Mouse (Mus musculus) heart, adult 2 months (tissue): ENCODE measurements around the gene Ninj1. TPM values are rescaled to one million over a fixed set of nuclear protein-coding genes. Genes with fewer than 3 reads are reported as not detected.

ENCODE experiments used
- DNase-seq, 2 experiments: peaks; one replicate each; pipeline ENCODE4 v3.0.0; 2021
- H3K27ac ChIP-seq: fragments of 200-600 bp; 2 replicates; pipeline ENCODE4 v1.8.1; 2022
- H3K27me3 ChIP-seq: fragments of 200-500 bp; 2 replicates; pipeline ENCODE4 v1.6.1; 2012; ENCODE audit warnings: mild to moderate bottlenecking, low read length, inconsistent platforms, mixed read lengths; ENCODE audit not compliant: control insufficient read depth, insufficient read depth
- H3K36me3 ChIP-seq: fragments of 200-500 bp; 2 replicates; pipeline ENCODE4 v1.6.1; 2012; ENCODE audit warnings: low read length, inconsistent platforms; ENCODE audit not compliant: control insufficient read depth, insufficient read depth
- H3K4me1 ChIP-seq: fragments of 200-500 bp; 2 replicates; pipeline ENCODE4 v1.6.1; 2011; ENCODE audit warnings: low read length; ENCODE audit not compliant: control insufficient read depth, insufficient read depth
- H3K4me3 ChIP-seq: fragments of 200-600 bp; 2 replicates; pipeline ENCODE4 v1.8.1; 2022
- H3K79me2 ChIP-seq: fragments of 200-500 bp; replicated peaks from 2 replicates; pipeline ENCODE4 v1.6.1; 2012; ENCODE audit warnings: mild to moderate bottlenecking, inconsistent platforms, low read length, moderate library complexity, mixed read lengths; ENCODE audit not compliant: control insufficient read depth, insufficient read depth
- H3K9ac ChIP-seq: fragments of 200-500 bp; 2 replicates; pipeline ENCODE4 v1.6.1; 2012; ENCODE audit warnings: low read depth, mild to moderate bottlenecking, control low read depth, inconsistent platforms, low read length, mixed read lengths
- CTCF ChIP-seq: fragments of 200-600 bp; IDR thresholded peaks from 2 replicates; pipeline ENCODE4 v1.8.1; 2022; ENCODE audit warnings: antibody characterized with exemption, mild to moderate bottlenecking, moderate library complexity
- EP300 ChIP-seq: fragments of 200-500 bp; IDR thresholded peaks from 2 replicates; pipeline ENCODE4 v1.6.1; 2011; ENCODE audit warnings: low read depth, low read length, control low read depth; ENCODE audit not compliant: insufficient read depth
- POLR2A ChIP-seq: fragments of 200-500 bp; IDR thresholded peaks from 2 replicates; pipeline ENCODE4 v1.6.1; 2011; ENCODE audit warnings: mild to moderate bottlenecking, low read depth, low read length, control low read depth; ENCODE audit not compliant: insufficient read depth
- WGBS: fragments of 180-500 bp; shearing (Covaris S2); methylation state at CpG from one replicate; pipeline ENCODE4 v1.1.7; 2018; 5-methylcytosine and 5-hydroxymethylcytosine counted together
- intact Hi-C: fragments of 180-260 bp; cut with DNase I; formaldehyde crosslinking; loops from one replicate; pipeline ENCODE4 v1.15.1; 2025
- long read RNA-seq: library from polyadenylated mRNA; stranded (forward); transcript quantifications from one replicate; pipeline ENCODE4 v2.0.0, GENCODE M21; 2021
- polyA plus RNA-seq: library from polyadenylated mRNA; depleted of rRNA; stranded (reverse); fragments of >200 nt; gene quantifications from 2 replicates; pipeline ENCODE4 v1.2.3, GENCODE M21; 2012; rRNA removed
- total RNA-seq, 2 experiments: library from RNA; stranded (reverse); gene quantifications; 2 replicates each; pipeline ENCODE4 v1.2.3; 2021

Gene Ninj1
- total RNA-seq (100 to 1,000 TPM; 108 to 152 TPM), polyA plus RNA-seq (157 and 220 TPM in 2 replicates)
- long read RNA-seq, transcript Ninj1-201 (4 exons, 1,187 nt): major isoform, 134 of 139 reads
- long read RNA-seq, partial matches to known transcripts: 3 of 139 reads
- long read RNA-seq, other reads (novel, unspliced or antisense): 1 of 139 reads

GRCm38 (mm10) chr13:49187288-49188218 lies at the start of gene Ninj1:
Ninj1 (plus strand) TSS chr13:49187485.
- WGBS: under 1% methylated on average over 84 of the region's 87 CpGs

GRCm38 (mm10) chr13:49140567-49140966 lies 46.7 kb upstream of the Ninj1 start:
- Histone ChIP-seq H3K9ac (no peak overlapping the region), H3K4me1 (no peaks in the 10 kb centered on the region; the same call in 1 of the 2 replicates), H3K27me3 (no peaks in the 10 kb centered on the region), H3K36me3 (no peaks in the 10 kb centered on the region), H3K79me2 (no peaks in the 10 kb centered on the region), H3K27ac (no peak overlapping the region), H3K4me3 (no peak overlapping the region)
- intact Hi-C loops: no loop called here
- peak in 1 of 2 experiments; percentile 10 for DNase-seq
- TF ChIP-seq EP300 (no peak), CTCF (no peak), POLR2A (no peak)
- WGBS: 40% methylated on average over 4 of the region's 4 CpGs

More at GRCm38 (mm10) chr13:49187288-49188218, at the start of gene Ninj1:
- peak; percentile 90 for DNase-seq
- H3K4me3 ChIP-seq: peak within 1 kb of the TSS; percentile 78
- H3K27me3 ChIP-seq: no peaks in the 10 kb centered on the region
- H3K36me3 ChIP-seq: no peaks in the 10 kb centered on the region
- peaks cover 26% of the 10 kb centered on the region for H3K4me1 ChIP-seq
- intact Hi-C loops: no loop called here
- TF ChIP-seq CTCF: no peak
- TF ChIP-seq POLR2A: peak; percentile 77
- TF ChIP-seq EP300: peak; percentile 40; the same call in 1 of the 2 replicates
- peak within 1 kb of the TSS; percentile 83 for H3K9ac ChIP-seq
- no peaks in the 10 kb centered on the region for H3K79me2 ChIP-seq
- peak within 1 kb of the TSS; percentile 99 for H3K27ac ChIP-seq

DNA sequence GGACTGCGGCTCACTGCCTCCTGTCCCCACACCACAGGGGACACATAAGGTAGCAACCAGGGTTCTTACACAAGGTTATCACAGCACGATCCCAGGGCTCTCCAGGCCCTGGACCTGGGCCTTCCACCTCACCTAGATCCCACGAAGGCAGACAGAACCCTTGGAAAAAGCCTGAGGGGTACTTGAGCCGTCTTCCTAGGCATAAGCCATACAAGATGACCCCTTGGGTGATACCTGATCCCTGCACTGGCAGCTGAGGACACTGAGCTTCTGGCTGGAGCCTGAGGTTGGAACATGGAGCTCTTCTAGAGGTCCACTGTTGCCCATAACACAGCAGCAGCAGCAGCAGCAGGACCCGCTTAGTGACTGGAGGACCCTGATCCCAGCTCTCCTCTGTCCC lies 44.9 kb upstream of the Ninj1 start:
- no peak for DNase-seq
- H3K27ac ChIP-seq: peak overlapping the region; percentile 47
- peaks cover 1% of the 10 kb centered on the region; the same call in 1 of the 2 replicates for H3K27me3 ChIP-seq
- H3K9ac ChIP-seq: no peak overlapping the region
- H3K4me1 ChIP-seq: no peaks in the 10 kb centered on the region; the same call in 1 of the 2 replicates
- no peak overlapping the region for H3K4me3 ChIP-seq
- TF ChIP-seq CTCF (no peak), EP300 (no peak), POLR2A (no peak)
- no peaks in the 10 kb centered on the region for H3K36me3 ChIP-seq
- 63% methylated on average over 5 of the region's 5 CpGs for WGBS
- no peaks in the 10 kb centered on the region for H3K79me2 ChIP-seq
- intact Hi-C loops: no loop called here

GRCm38 (mm10) chr13:49143323-49143722 lies 44.0 kb upstream of the Ninj1 start:
- DNase-seq: peak in 1 of 2 experiments; percentile 35
- WGBS: 59% methylated on average over 7 of the region's 7 CpGs
- intact Hi-C loops: no loop called here
- Histone ChIP-seq H3K27me3 (peaks cover 7% of the 10 kb centered on the region), H3K79me2 (no peaks in the 10 kb centered on the region), H3K9ac (no peak overlapping the region), H3K36me3 (no peaks in the 10 kb centered on the region), H3K27ac (peak overlapping the region; percentile 78), H3K4me3 (no peak overlapping the region), H3K4me1 (no peaks in the 10 kb centered on the region; the same call in 1 of the 2 replicates)
- 0 out of 2 replicates have a peak, but pooled peaks have one; percentile 49 for TF ChIP-seq EP300
- no peak for TF ChIP-seq POLR2A
- no peak for TF ChIP-seq CTCF

DNA sequence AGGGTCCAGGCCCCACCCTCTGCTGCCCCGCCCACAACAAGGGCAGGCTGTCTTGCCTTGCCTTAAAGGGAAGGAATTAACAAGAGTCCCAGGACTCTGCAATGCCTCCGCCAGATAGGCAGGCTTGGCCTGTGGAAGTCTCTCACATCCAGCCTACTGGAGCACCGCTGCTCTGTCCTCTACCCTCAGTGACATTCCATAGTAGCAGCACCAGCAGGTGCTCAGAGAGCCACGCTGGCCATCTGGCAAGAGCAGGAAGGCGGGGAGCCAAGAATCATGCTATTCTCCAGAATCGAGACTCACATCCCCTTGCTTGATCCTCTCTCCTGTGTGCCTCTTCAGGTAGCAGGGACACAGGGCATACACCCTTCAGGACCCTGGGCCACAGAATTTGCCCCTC lies 42.8 kb upstream of the Ninj1 start:
- peak in 1 of 2 experiments; percentile 40 for DNase-seq

More for the DNA sequence above, 42.8 kb upstream of the Ninj1 start:
- no peaks in the 10 kb centered on the region for H3K79me2 ChIP-seq
- H3K9ac ChIP-seq: no peak overlapping the region
- no peaks in the 10 kb centered on the region; the same call in 1 of the 2 replicates for H3K4me1 ChIP-seq
- peak overlapping the region; percentile 78 for H3K27ac ChIP-seq
- no peak overlapping the region for H3K4me3 ChIP-seq
- 38% methylated on average over 6 of the region's 6 CpGs for WGBS
- intact Hi-C loops: loop anchor here (2.0 kb wide), 1 partner anchor 58 kb away; no protein-coding TSS in a partner anchor
- H3K36me3 ChIP-seq: no peaks in the 10 kb centered on the region
- no peak for TF ChIP-seq CTCF
- TF ChIP-seq POLR2A: peak; percentile 51; the same call in 1 of the 2 replicates
- no peak for TF ChIP-seq EP300
- H3K27me3 ChIP-seq: peaks cover 7% of the 10 kb centered on the region
